Mouse (Mus musculus): ENCODE measurements around the gene Tmem45a2. TPM values are rescaled to one million over a fixed set of nuclear protein-coding genes. Genes with fewer than 3 reads are reported as not detected.

Tmem45a2 gene
- total RNA-seq, 2 experiments from 2014 or later = 0.09 TPM; not detected in 1

Other genes with a start within 250 kb of the Tmem45a2 start
- gene Tmem45a, start 185.2 kb downstream of the Tmem45a2 start, total RNA-seq (2021) = 1 to 10 TPM in 1 of 2 experiments, under 1 TPM in 1; 0.63 to 2.5 TPM
- gene Lnp1, start 143.3 kb downstream of the Tmem45a2 start, total RNA-seq (2021) = 1 to 10 TPM; 2.7 to 3.3 TPM
- gene Tomm70a, start 50.3 kb upstream of the Tmem45a2 start, total RNA-seq (2021) = 100 to 1,000 TPM; 100 to 111 TPM
- gene Nit2, start 96.0 kb upstream of the Tmem45a2 start, total RNA-seq (2021) = 10 to 100 TPM; 12.4 to 13.2 TPM
- gene Tbc1d23, start 160.1 kb upstream of the Tmem45a2 start, total RNA-seq (2021) = 10 to 100 TPM; 45.3 to 45.8 TPM
- under 1 TPM in 1 of 2 experiments, not detected in 1; 0.33 TPM for gene Tmem30c, start 221.5 kb upstream of the Tmem45a2 start, total RNA-seq (2021)

Data from left cerebral cortex, adult 18-20 months (tissue).